Mouse (Mus musculus): ENCODE data around the gene Sh3gl1. TPM values are rescaled to one million over a fixed set of nuclear protein-coding genes. Genes with fewer than 3 reads are reported as not detected.
A peak's percentile ranks its signal among the peaks of the same experiment; 100 is the strongest.

Sh3gl1 gene
- polyA plus RNA-seq, 1 experiment from 2014 or later, result 119 TPM

- no peaks in the 10 kb centered on the region for H3K27me3 ChIP-seq (ENCODE audit: control insufficient read depth, insufficient read depth, low read length)
- no peak overlapping the region for H3K4me3 ChIP-seq (ENCODE audit: low read depth, low read length)
- H3K9me3 ChIP-seq (replicated peaks; ENCODE audit: control insufficient read depth, low read length), result no peaks in the 10 kb centered on the region
- no peak overlapping the region for H3K4me2 ChIP-seq (ENCODE audit: low read depth, low read length)
- peaks cover 13% of the 10 kb centered on the region for H3K36me3 ChIP-seq (replicated peaks; ENCODE audit: control insufficient read depth, insufficient read depth, low read depth, low read length)
- no peak overlapping the region for H3K27ac ChIP-seq (replicated peaks; ENCODE audit: low read depth, low read length)
- 78% methylated on average over 4 of the region's 4 CpGs for WGBS
- no peaks in the 10 kb centered on the region for H3K4me1 ChIP-seq (ENCODE audit: control insufficient read depth, insufficient read depth, low read length)
- H3K9ac ChIP-seq (replicated peaks; ENCODE audit: low read length), result no peak overlapping the region
- no peak for DNase-seq (ENCODE audit: low spot score)
- no peak for ATAC-seq (replicated peaks; ENCODE audit: insufficient number of reproducible peaks, low FRiP score, low TSS enrichment, low read depth)
These were observed 19.7 kb upstream of the Sh3gl1 start for GRCm38 (mm10) chr17:56055945-56056678.

DNA sequence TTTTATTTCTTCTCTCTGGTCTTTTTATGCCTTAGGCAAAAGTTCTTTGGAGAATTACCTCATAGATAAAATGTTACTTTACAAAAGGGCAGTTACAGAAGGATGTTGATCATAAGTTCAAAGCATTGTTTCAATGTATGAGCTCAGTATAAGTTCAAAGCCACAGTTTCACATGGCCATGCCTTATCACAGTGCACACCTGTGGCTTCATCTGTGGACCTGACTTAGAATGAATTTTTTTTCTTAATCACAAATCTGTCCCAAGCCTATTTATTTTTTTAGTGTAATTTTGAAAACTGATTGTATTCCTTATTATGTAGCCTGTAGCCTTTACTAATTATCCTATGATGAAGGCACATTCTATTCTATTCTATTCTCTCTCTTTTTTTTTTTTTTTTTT is 18.5 kb upstream of the Sh3gl1 start:
- H3K36me3 ChIP-seq (replicated peaks; ENCODE audit: control insufficient read depth, insufficient read depth, low read depth, low read length), result peaks cover 11% of the 10 kb centered on the region
- H3K27ac ChIP-seq (replicated peaks; ENCODE audit: low read depth, low read length), result no peak overlapping the region
- H3K4me3 ChIP-seq (ENCODE audit: low read depth, low read length), result no peak overlapping the region
- H3K9me3 ChIP-seq (replicated peaks; ENCODE audit: control insufficient read depth, low read length), result no peaks in the 10 kb centered on the region
- no peak overlapping the region for H3K4me2 ChIP-seq (ENCODE audit: low read depth, low read length)
- ATAC-seq (replicated peaks; ENCODE audit: insufficient number of reproducible peaks, low FRiP score, low TSS enrichment, low read depth) (no peak), DNase-seq (ENCODE audit: low spot score) (no peak)
- no peaks in the 10 kb centered on the region for H3K27me3 ChIP-seq (ENCODE audit: control insufficient read depth, insufficient read depth, low read length)
- no peaks in the 10 kb centered on the region for H3K4me1 ChIP-seq (ENCODE audit: control insufficient read depth, insufficient read depth, low read length)
- H3K9ac ChIP-seq (replicated peaks; ENCODE audit: low read length), result no peak overlapping the region

DNA sequence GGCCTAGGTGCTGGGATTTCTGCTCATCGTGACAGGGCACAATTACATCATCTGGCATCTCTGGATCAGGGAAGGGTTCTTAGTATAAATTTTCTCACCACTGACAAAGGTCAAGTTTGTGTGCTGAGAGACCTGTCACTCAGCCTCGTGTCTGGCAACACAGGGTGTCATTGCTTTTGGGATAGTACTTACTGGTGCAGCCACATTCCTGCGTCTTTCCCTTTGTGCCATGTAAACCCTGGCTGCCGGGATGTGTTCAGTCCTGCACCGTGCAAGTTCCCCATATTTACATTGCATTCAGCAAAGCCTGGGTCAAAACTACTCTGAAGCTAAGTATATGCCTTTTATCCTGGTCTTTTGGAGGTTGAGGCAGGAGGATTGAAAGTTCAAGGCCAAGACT is 14.9 kb upstream of the Sh3gl1 start:
- Histone ChIP-seq H3K9me3 (replicated peaks; ENCODE audit: control insufficient read depth, low read length) (no peaks in the 10 kb centered on the region), H3K36me3 (replicated peaks; ENCODE audit: control insufficient read depth, insufficient read depth, low read depth, low read length) (peaks cover 15% of the 10 kb centered on the region), H3K4me2 (ENCODE audit: low read depth, low read length) (no peak overlapping the region), H3K27me3 (ENCODE audit: control insufficient read depth, insufficient read depth, low read length) (no peaks in the 10 kb centered on the region), H3K9ac (replicated peaks; ENCODE audit: low read length) (no peak overlapping the region), H3K27ac (replicated peaks; ENCODE audit: low read depth, low read length) (no peak overlapping the region), H3K4me3 (ENCODE audit: low read depth, low read length) (no peak overlapping the region), H3K4me1 (ENCODE audit: control insufficient read depth, insufficient read depth, low read length) (no peaks in the 10 kb centered on the region)
- WGBS, result 86% methylated on average over 5 of the region's 5 CpGs
- no peak for DNase-seq (ENCODE audit: low spot score)
- ATAC-seq (replicated peaks; ENCODE audit: insufficient number of reproducible peaks, low FRiP score, low TSS enrichment, low read depth), result no peak

- DNase-seq (ENCODE audit: low spot score) (peak; percentile 18), ATAC-seq (replicated peaks; ENCODE audit: insufficient number of reproducible peaks, low FRiP score, low TSS enrichment, low read depth) (no peak)
- H3K4me2 ChIP-seq (ENCODE audit: low read depth, low read length), result peak overlapping the region; percentile 74
- H3K4me1 ChIP-seq (ENCODE audit: control insufficient read depth, insufficient read depth, low read length), result no peaks in the 10 kb centered on the region
- H3K36me3 ChIP-seq (replicated peaks; ENCODE audit: control insufficient read depth, insufficient read depth, low read depth, low read length), result no peaks in the 10 kb centered on the region; the same call in 1 of the 2 replicates
- no peaks in the 10 kb centered on the region for H3K9me3 ChIP-seq (replicated peaks; ENCODE audit: control insufficient read depth, low read length)
- no peaks in the 10 kb centered on the region for H3K27me3 ChIP-seq (ENCODE audit: control insufficient read depth, insufficient read depth, low read length)
- peak overlapping the region; percentile 29; the same call in 1 of the 2 replicates for H3K27ac ChIP-seq (replicated peaks; ENCODE audit: low read depth, low read length)
- WGBS, result under 1% methylated on average over 12 of the region's 12 CpGs
- peak overlapping the region; percentile 85 for H3K4me3 ChIP-seq (ENCODE audit: low read depth, low read length)
- peak overlapping the region; percentile 88 for H3K9ac ChIP-seq (replicated peaks; ENCODE audit: low read length)
These were observed 4.4 kb upstream of the Sh3gl1 start for GRCm38 (mm10) chr17:56040857-56041163.

- ATAC-seq (replicated peaks; ENCODE audit: insufficient number of reproducible peaks, low FRiP score, low TSS enrichment, low read depth) (peak; percentile 69), DNase-seq (ENCODE audit: low spot score) (peak; percentile 99)
- Histone ChIP-seq H3K36me3 (replicated peaks; ENCODE audit: control insufficient read depth, insufficient read depth, low read depth, low read length) (no peaks in the 10 kb centered on the region), H3K27me3 (ENCODE audit: control insufficient read depth, insufficient read depth, low read length) (no peaks in the 10 kb centered on the region), H3K9ac (replicated peaks; ENCODE audit: low read length) (peak within 1 kb of the TSS; percentile 88), H3K4me1 (ENCODE audit: control insufficient read depth, insufficient read depth, low read length) (no peaks in the 10 kb centered on the region), H3K4me3 (ENCODE audit: low read depth, low read length) (peak within 1 kb of the TSS; percentile 85), H3K4me2 (ENCODE audit: low read depth, low read length) (peak within 1 kb of the TSS; percentile 74), H3K9me3 (replicated peaks; ENCODE audit: control insufficient read depth, low read length) (no peaks in the 10 kb centered on the region), H3K27ac (replicated peaks; ENCODE audit: low read depth, low read length) (peak within 1 kb of the TSS; percentile 29)
- WGBS, result 1% methylated on average over 68 of the region's 68 CpGs
These were observed 3.8 kb upstream of the Sh3gl1 start, which contains the start of gene Chaf1a for GRCm38 (mm10) chr17:56040030-56040856. TSS of gene Chaf1a (plus strand) at chr17:56040439.

- no peaks in the 10 kb centered on the region for H3K36me3 ChIP-seq (replicated peaks; ENCODE audit: control insufficient read depth, insufficient read depth, low read depth, low read length)
- H3K4me3 ChIP-seq (ENCODE audit: low read depth, low read length), result no peak overlapping the region
- ATAC-seq (replicated peaks; ENCODE audit: insufficient number of reproducible peaks, low FRiP score, low TSS enrichment, low read depth) (no peak), DNase-seq (ENCODE audit: low spot score) (no peak)
- no peak overlapping the region for H3K27ac ChIP-seq (replicated peaks; ENCODE audit: low read depth, low read length)
- H3K27me3 ChIP-seq (ENCODE audit: control insufficient read depth, insufficient read depth, low read length), result no peaks in the 10 kb centered on the region
- no peak overlapping the region for H3K4me2 ChIP-seq (ENCODE audit: low read depth, low read length)
- H3K9ac ChIP-seq (replicated peaks; ENCODE audit: low read length), result no peak overlapping the region
- 77% methylated on average over 4 of the region's 4 CpGs for WGBS
- no peaks in the 10 kb centered on the region for H3K4me1 ChIP-seq (ENCODE audit: control insufficient read depth, insufficient read depth, low read length)
- no peaks in the 10 kb centered on the region for H3K9me3 ChIP-seq (replicated peaks; ENCODE audit: control insufficient read depth, low read length)
These were observed 2.9 kb upstream of the Sh3gl1 start for GRCm38 (mm10) chr17:56039345-56039744.

DNA sequence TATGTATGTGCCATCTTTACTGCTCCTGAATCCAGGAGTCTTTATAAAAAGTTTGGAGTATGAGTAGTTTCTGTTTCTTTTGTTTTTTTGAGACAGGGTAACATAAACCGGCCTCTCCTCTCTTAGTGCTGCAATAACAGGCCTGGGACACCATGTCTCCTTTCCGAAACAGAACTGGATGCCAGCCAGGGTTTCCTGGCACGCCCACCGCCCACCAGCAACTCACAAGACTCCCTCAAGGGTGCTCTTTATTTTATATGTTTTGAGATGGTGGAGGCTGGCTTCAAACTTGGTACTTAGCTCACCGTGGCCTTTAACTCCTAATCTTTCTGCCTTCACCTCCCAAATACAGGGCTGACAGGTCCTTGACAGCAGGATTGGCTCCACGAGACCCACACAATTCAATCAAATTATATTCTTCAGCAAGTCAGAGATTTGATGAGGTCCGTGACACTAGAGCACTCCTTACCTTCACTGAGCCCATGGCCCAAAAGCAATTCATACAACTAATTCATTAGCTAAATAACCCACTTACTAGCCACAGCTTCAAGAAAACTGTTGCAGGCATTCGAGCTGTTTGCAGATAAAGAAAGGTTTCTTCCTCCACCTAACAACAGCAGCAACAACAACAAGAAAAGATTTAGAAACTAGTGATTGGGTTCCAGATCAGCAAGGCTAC is 2.3 kb upstream of the Sh3gl1 start:
- no peaks in the 10 kb centered on the region for H3K36me3 ChIP-seq (replicated peaks; ENCODE audit: control insufficient read depth, insufficient read depth, low read depth, low read length)
- H3K27ac ChIP-seq (replicated peaks; ENCODE audit: low read depth, low read length), result no peak overlapping the region
- WGBS, result 88% methylated on average over 8 of the region's 8 CpGs
- H3K4me2 ChIP-seq (ENCODE audit: low read depth, low read length), result no peak overlapping the region
- no peaks in the 10 kb centered on the region for H3K9me3 ChIP-seq (replicated peaks; ENCODE audit: control insufficient read depth, low read length)
- no peak for ATAC-seq (replicated peaks; ENCODE audit: insufficient number of reproducible peaks, low FRiP score, low TSS enrichment, low read depth)
- no peak for DNase-seq (ENCODE audit: low spot score)
- H3K4me3 ChIP-seq (ENCODE audit: low read depth, low read length), result no peak overlapping the region
- no peaks in the 10 kb centered on the region for H3K4me1 ChIP-seq (ENCODE audit: control insufficient read depth, insufficient read depth, low read length)
- H3K27me3 ChIP-seq (ENCODE audit: control insufficient read depth, insufficient read depth, low read length), result no peaks in the 10 kb centered on the region
- H3K9ac ChIP-seq (replicated peaks; ENCODE audit: low read length), result no peak overlapping the region

All from embryonic facial prominence, embryonic 11.5 days (tissue).